Mouse (Mus musculus) limb, embryonic 14.5 days (tissue): Measurements from ENCODE around the gene Agl. TPM values are rescaled to one million over a fixed set of nuclear protein-coding genes. Genes with fewer than 3 reads are reported as not detected.

Experiments used
- ATAC-seq: fragments of 200-750 bp; cut with Nextera tagmentation; 2 replicates; pipeline ENCODE4 v1.8.0; 2017; ENCODE audit warnings: low read depth, moderate number of reproducible peaks, moderate TSS enrichment; ENCODE audit not compliant: low FRiP score
- DNase-seq: peaks from one replicate; pipeline ENCODE4 v3.0.0-alpha.2; 2015; ENCODE audit warnings: low spot score
- H3K27ac ChIP-seq: fragments of 300-500 bp; sonication (generic); replicated peaks from 2 replicates; pipeline ENCODE4 v1.5.1; 2014; ENCODE audit warnings: low read depth, mild to moderate bottlenecking, low read length, moderate library complexity, mixed read lengths
- H3K27me3 ChIP-seq: fragments of 300-500 bp; sonication (generic); 2 replicates; pipeline ENCODE4 v1.6.1; 2014; ENCODE audit warnings: low read length, mixed read lengths; ENCODE audit not compliant: control insufficient read depth, insufficient read depth
- H3K36me3 ChIP-seq: fragments of 300-500 bp; sonication (generic); 2 replicates; pipeline ENCODE4 v1.6.1; 2014; ENCODE audit warnings: mild to moderate bottlenecking, low read length, moderate library complexity, mixed read lengths; ENCODE audit not compliant: control insufficient read depth, insufficient read depth
- H3K4me1 ChIP-seq: fragments of 300-500 bp; sonication (generic); 2 replicates; pipeline ENCODE4 v1.6.1; 2014; ENCODE audit warnings: antibody characterized with exemption, low read length, mixed read lengths; ENCODE audit not compliant: control insufficient read depth, insufficient read depth
- H3K4me2 ChIP-seq: fragments of 300-500 bp; sonication (generic); replicated peaks from 2 replicates; pipeline ENCODE4 v1.6.1; 2014; ENCODE audit warnings: low read depth, mild to moderate bottlenecking, low read length, moderate library complexity; ENCODE audit not compliant: severe bottlenecking
- H3K4me3 ChIP-seq: fragments of 300-500 bp; sonication (generic); replicated peaks from 2 replicates; pipeline ENCODE4 v1.5.1; 2014; ENCODE audit warnings: low read length
- H3K9ac ChIP-seq: fragments of 300-500 bp; sonication (generic); 2 replicates; pipeline ENCODE4 v1.6.1; 2014; ENCODE audit warnings: mild to moderate bottlenecking, low read depth, low read length, moderate library complexity; ENCODE audit not compliant: severe bottlenecking
- H3K9me3 ChIP-seq: fragments of 300-500 bp; sonication (generic); 2 replicates; pipeline ENCODE4 v1.6.1; 2016; ENCODE audit warnings: low read length; ENCODE audit not compliant: control insufficient read depth
- POLR2A ChIP-seq: fragments of 200-500 bp; IDR thresholded peaks from 2 replicates; pipeline ENCODE4 v1.8.0; 2012; ENCODE audit warnings: inconsistent platforms, mild to moderate bottlenecking, moderate library complexity, borderline replicate concordance; ENCODE audit not compliant: insufficient read depth, insufficient read length; ENCODE audit errors: extremely low read depth
- WGBS: fragments of 180-500 bp; shearing (Covaris S2); extraction: QIAGEN DNeasy Blood & Tissue Kit; methylation state at CpG from one replicate; pipeline ENCODE4 v1.1.7; 2014; 5-methylcytosine and 5-hydroxymethylcytosine counted together
- polyA plus RNA-seq, 2 experiments: library from polyadenylated mRNA; depleted of rRNA in 1 of 2; stranded (reverse) in 1 of 2; unstranded in 1 of 2; fragments of >200 nt; fragmentation: Nextera tagmentation in 1 of 2; extraction: Ambion mirVana in 1 of 2; gene quantifications; 2 replicates each; pipeline versions ENCODE4 v1.2.1 to v1.2.3; 2012 to 2014

Gene Agl
- polyA plus RNA-seq, 2 experiments = 18.0 to 26.9 TPM

DNA sequence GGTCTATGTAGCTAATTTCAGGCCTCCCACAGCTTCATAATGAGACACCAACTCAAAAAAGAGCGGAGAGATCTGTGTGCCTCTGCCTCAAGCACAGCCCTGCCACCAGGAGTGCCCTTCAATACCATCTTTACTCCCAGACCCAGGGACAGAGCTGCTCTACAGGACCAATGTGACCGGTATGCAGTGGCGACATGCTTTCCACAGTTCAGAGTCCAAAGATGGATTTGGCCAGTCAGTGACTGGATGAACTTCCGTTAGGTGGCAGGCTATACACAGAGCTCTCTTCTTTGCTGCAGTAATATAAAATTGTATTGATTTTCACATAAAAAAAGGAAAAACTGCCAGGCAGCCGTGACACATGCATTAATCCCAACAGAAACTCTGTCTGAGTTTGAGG lies 104.1 kb downstream of the Agl start:
- H3K27ac ChIP-seq = no peak overlapping the region
- H3K9me3 ChIP-seq = no peaks in the 10 kb centered on the region
- H3K36me3 ChIP-seq = peaks cover 13% of the 10 kb centered on the region; the same call in 1 of the 2 replicates
- H3K4me1 ChIP-seq = no peaks in the 10 kb centered on the region
- TF ChIP-seq POLR2A = no peak
- H3K27me3 ChIP-seq = no peaks in the 10 kb centered on the region
- H3K4me2 ChIP-seq = no peak overlapping the region
- ATAC-seq = no peak
- no peak for DNase-seq
- 91% methylated on average over 5 of the region's 5 CpGs for WGBS
- H3K4me3 ChIP-seq = no peak overlapping the region
- H3K9ac ChIP-seq = no peak overlapping the region

GRCm38 (mm10) chr3:116702647-116703272 lies 105.2 kb downstream of the Agl start:
- Histone ChIP-seq H3K9me3 (no peaks in the 10 kb centered on the region), H3K27ac (no peak overlapping the region), H3K27me3 (no peaks in the 10 kb centered on the region), H3K36me3 (peaks cover 13% of the 10 kb centered on the region; the same call in 1 of the 2 replicates), H3K4me2 (no peak overlapping the region), H3K4me1 (no peaks in the 10 kb centered on the region), H3K9ac (no peak overlapping the region), H3K4me3 (no peak overlapping the region)
- TF ChIP-seq POLR2A = no peak
- no peak for ATAC-seq
- DNase-seq = no peak
- 84% methylated on average over 1 of the region's 1 CpGs for WGBS

DNA sequence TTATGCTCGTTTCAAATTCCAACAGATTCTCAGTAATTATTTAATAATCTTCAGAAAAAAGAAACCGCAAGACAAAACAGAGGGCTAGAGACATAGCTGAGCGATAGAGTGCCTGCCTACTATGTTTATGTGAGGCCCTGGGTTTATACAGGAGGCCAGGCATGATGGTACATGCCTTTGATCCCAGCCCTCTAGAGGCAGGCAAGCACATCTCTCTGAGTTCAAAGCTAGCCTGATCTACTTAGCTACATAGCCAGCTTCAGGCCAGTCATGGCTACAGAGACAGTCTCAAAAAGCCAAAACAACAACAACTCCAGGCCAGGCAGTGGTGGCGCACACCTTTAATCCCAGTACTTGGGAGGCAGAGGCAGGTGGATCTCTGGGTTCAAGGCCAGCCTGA lies 106.4 kb downstream of the Agl start:
- H3K36me3 ChIP-seq = peaks cover 9% of the 10 kb centered on the region; the same call in 1 of the 2 replicates
- no peak overlapping the region for H3K9ac ChIP-seq
- DNase-seq = no peak
- H3K9me3 ChIP-seq = no peaks in the 10 kb centered on the region
- TF ChIP-seq POLR2A = no peak
- no peaks in the 10 kb centered on the region for H3K27me3 ChIP-seq
- no peak for ATAC-seq
- H3K27ac ChIP-seq = no peak overlapping the region
- no peak overlapping the region for H3K4me2 ChIP-seq
- WGBS = 90% methylated on average over 4 of the region's 4 CpGs
- no peak overlapping the region for H3K4me3 ChIP-seq
- no peaks in the 10 kb centered on the region for H3K4me1 ChIP-seq

GRCm38 (mm10) chr3:116698786-116699185 lies 109.2 kb downstream of the Agl start:
- no peaks in the 10 kb centered on the region for H3K4me1 ChIP-seq
- no peak for ATAC-seq
- no peak overlapping the region for H3K9ac ChIP-seq
- peaks cover 3% of the 10 kb centered on the region for H3K36me3 ChIP-seq
- H3K4me3 ChIP-seq = no peak overlapping the region
- H3K27ac ChIP-seq = no peak overlapping the region
- peak; percentile 33 for DNase-seq
- WGBS = 80% methylated on average over 2 of the region's 2 CpGs
- H3K4me2 ChIP-seq = no peak overlapping the region
- no peaks in the 10 kb centered on the region for H3K9me3 ChIP-seq
- H3K27me3 ChIP-seq = no peaks in the 10 kb centered on the region
- TF ChIP-seq POLR2A = no peak

DNA sequence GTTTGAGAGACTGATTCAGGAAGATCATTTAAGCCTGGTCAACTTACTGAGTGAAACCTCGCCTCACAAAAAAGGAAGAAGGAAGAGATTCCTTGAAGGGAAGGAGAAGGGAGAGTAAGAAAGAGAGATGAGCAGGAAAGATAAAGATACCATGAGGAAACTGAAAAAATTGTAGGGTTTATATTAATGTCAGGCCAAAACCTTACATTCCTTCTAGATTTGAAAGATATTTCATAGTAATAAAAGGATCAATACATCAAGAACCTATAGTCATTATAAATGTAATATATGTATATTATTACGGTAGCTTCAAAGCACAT lies 112.3 kb downstream of the Agl start:
- ATAC-seq (no peak), DNase-seq (no peak)
- Histone ChIP-seq H3K4me1 (no peaks in the 10 kb centered on the region), H3K9me3 (no peaks in the 10 kb centered on the region), H3K36me3 (peaks cover 5% of the 10 kb centered on the region), H3K4me3 (no peak overlapping the region), H3K9ac (no peak overlapping the region), H3K27me3 (no peaks in the 10 kb centered on the region), H3K27ac (no peak overlapping the region), H3K4me2 (no peak overlapping the region)
- no peak for TF ChIP-seq POLR2A
- 79% methylated on average over 2 of the region's 2 CpGs for WGBS

- no peak for TF ChIP-seq POLR2A
- H3K27me3 ChIP-seq = no peaks in the 10 kb centered on the region
- H3K4me1 ChIP-seq = no peaks in the 10 kb centered on the region
- no peaks in the 10 kb centered on the region for H3K9me3 ChIP-seq
- 81% methylated on average over 8 of the region's 8 CpGs for WGBS
- no peak overlapping the region for H3K4me2 ChIP-seq
- no peak overlapping the region for H3K27ac ChIP-seq
- ATAC-seq (no peak), DNase-seq (no peak)
- H3K36me3 ChIP-seq = peaks cover 5% of the 10 kb centered on the region
- no peak overlapping the region for H3K4me3 ChIP-seq
- no peak overlapping the region for H3K9ac ChIP-seq
Observed at GRCm38 (mm10) chr3:116694955-116695665, 112.9 kb downstream of the Agl start.
